12 mouse cellular contexts compared by ENCODE assay signal in genomic region chr1:51968994-51969393, GRCm38 (mm10). TPM values are rescaled to one million over a fixed set of nuclear protein-coding genes. Genes with fewer than 3 reads are reported as not detected.
DNase-seq lines count a peak whose midpoint lies in the region; ATAC-seq and TF ChIP-seq lines count a peak whose summit lies in the region.
"Had no signal": no experiment of that assay in that cellular context is flagged by ENCODE, and none has a peak within 500 bp of the region (broad histone marks: within the 10 kb centered on the region; RNA-seq: fewer than 3 reads in every experiment).

No protein-coding gene starts in this region.

- TF ChIP-seq POLR2A in cerebellum, adult 2 months (IDR thresholded peaks at IDR 0.05; ENCODE audit: borderline replicate concordance, insufficient read depth, low read length), result no peak

- no peak overlapping the region for H3K9ac ChIP-seq in embryonic facial prominence, embryonic 11.5 days (replicated peaks; ENCODE audit: low read length)
- H3K9ac ChIP-seq: limb, embryonic 12.5 days; neural tube, embryonic 12.5 days had no signal

- no peaks in the 10 kb centered on the region for H3K4me1 ChIP-seq in embryonic facial prominence, embryonic 11.5 days (ENCODE audit: control insufficient read depth, insufficient read depth, low read length)
- H3K4me1 ChIP-seq in embryonic facial prominence, embryonic 10.5 days, result no peaks in the 10 kb centered on the region
- H3K4me1 ChIP-seq in cerebellum, adult 2 months (ENCODE audit: control insufficient read depth, insufficient read depth, low read length), result no peaks in the 10 kb centered on the region; the same call in 1 of the 2 replicates
- H3K4me1 ChIP-seq: limb, embryonic 12.5 days; neural tube, embryonic 12.5 days had no signal

- peak; percentile 2 for DNase-seq in embryonic facial prominence, embryonic 11.5 days (ENCODE audit: low spot score)
- no peak for DNase-seq in embryonic facial prominence, embryonic 10.5 days (ENCODE audit: low spot score)
- DNase-seq in left cerebral cortex, postnatal 4 days, result peak; percentile 62
- DNase-seq in left cerebral cortex, adult 9 months (ENCODE audit: low spot score in 2 of 2), result no peak
- DNase-seq in cerebellum, adult 2 months, result peak; percentile 30 to 55
- peak; percentile 15 for DNase-seq in lung, postnatal 36 days
- no peak for DNase-seq in gastrocnemius, adult 8-10 months (ENCODE audit: low spot score in 2 of 2)
- DNase-seq in natural killer cell, adult 2 months (ENCODE audit: low spot score in 2 of 2), result no peak
- DNase-seq: thymus, adult 18-20 months had no signal

- H3K27me3 ChIP-seq in embryonic facial prominence, embryonic 11.5 days (ENCODE audit: control insufficient read depth, insufficient read depth, low read length), result no peaks in the 10 kb centered on the region
- no peaks in the 10 kb centered on the region for H3K27me3 ChIP-seq in embryonic facial prominence, embryonic 10.5 days (replicated peaks; ENCODE audit: low read depth, poor library complexity, severe bottlenecking)
- H3K27me3 ChIP-seq in cerebellum, adult 2 months (ENCODE audit: control insufficient read depth, insufficient read depth, low read length), result no peaks in the 10 kb centered on the region
- H3K27me3 ChIP-seq: limb, embryonic 12.5 days; neural tube, embryonic 12.5 days had no signal

- no peak for ATAC-seq in embryonic facial prominence, embryonic 11.5 days (replicated peaks; ENCODE audit: insufficient number of reproducible peaks, low FRiP score, low TSS enrichment, low read depth)

- no peaks in the 10 kb centered on the region for H3K9me3 ChIP-seq in embryonic facial prominence, embryonic 11.5 days (replicated peaks; ENCODE audit: control insufficient read depth, low read length)
- no peaks in the 10 kb centered on the region for H3K9me3 ChIP-seq in embryonic facial prominence, embryonic 10.5 days
- H3K9me3 ChIP-seq: G1E; limb, embryonic 12.5 days; neural tube, embryonic 12.5 days had no signal

- no peak overlapping the region for H3K4me2 ChIP-seq in embryonic facial prominence, embryonic 11.5 days (ENCODE audit: low read depth, low read length)
- H3K4me2 ChIP-seq: limb, embryonic 12.5 days; neural tube, embryonic 12.5 days had no signal

- WGBS in embryonic facial prominence, embryonic 11.5 days, result 45% methylated on average over 1 of the region's 1 CpGs
- WGBS in embryonic facial prominence, embryonic 10.5 days, result 45% methylated on average over 1 of the region's 1 CpGs
- 7% methylated on average over 1 of the region's 1 CpGs for WGBS in cerebellum, adult 2 months

- intact Hi-C loops in left cerebral cortex, postnatal 4 days (cut with DNase I), result no loop called here

- no peaks in the 10 kb centered on the region for H3K36me3 ChIP-seq in embryonic facial prominence, embryonic 11.5 days (replicated peaks; ENCODE audit: control insufficient read depth, insufficient read depth, low read depth, low read length)
- H3K36me3 ChIP-seq in embryonic facial prominence, embryonic 10.5 days (replicated peaks), result no peaks in the 10 kb centered on the region
- H3K36me3 ChIP-seq: G1E; limb, embryonic 12.5 days; neural tube, embryonic 12.5 days had no signal

- no peak overlapping the region for H3K27ac ChIP-seq in embryonic facial prominence, embryonic 11.5 days (replicated peaks; ENCODE audit: low read depth, low read length)
- H3K27ac ChIP-seq in embryonic facial prominence, embryonic 10.5 days (replicated peaks), result no peak overlapping the region
- no peak overlapping the region for H3K27ac ChIP-seq in cerebellum, adult 2 months (ENCODE audit: insufficient read depth, low read length)
- H3K27ac ChIP-seq: limb, embryonic 12.5 days; neural tube, embryonic 12.5 days had no signal

- TF ChIP-seq CTCF in cerebellum, adult 2 months (IDR thresholded peaks at IDR 0.05; ENCODE audit: borderline replicate concordance, insufficient read depth, low read depth, low read length), result no peak

- no peak overlapping the region for H3K4me3 ChIP-seq in embryonic facial prominence, embryonic 11.5 days (ENCODE audit: low read depth, low read length)
- H3K4me3 ChIP-seq in embryonic facial prominence, embryonic 10.5 days, result no peak overlapping the region
- H3K4me3 ChIP-seq in cerebellum, adult 2 months (replicated peaks; ENCODE audit: insufficient read depth, low read depth, low read length), result no peak overlapping the region
- H3K4me3 ChIP-seq: limb, embryonic 12.5 days; neural tube, embryonic 12.5 days had no signal

RNA-seq across cellular contexts. Expression of gene Stat4, which starts 18.0 kb away (rescaled TPM):
- 1.2 and 2.3 TPM in 2 replicates for polyA plus RNA-seq in embryonic facial prominence, embryonic 11.5 days (2014; fragmentation: Nextera tagmentation; extraction: Ambion mirVana)
- 1.1 and 1.9 TPM in 2 replicates for polyA plus RNA-seq in embryonic facial prominence, embryonic 10.5 days (2016; fragmentation: Nextera tagmentation; extraction: Ambion mirVana)
- 1 to 10 TPM; 3.8 to 4.7 TPM for total RNA-seq in left cerebral cortex, postnatal 4 days (2021)
- 0.03 and 0.05 TPM in 2 replicates for polyA plus RNA-seq in cerebellum, adult 2 months (2012; rRNA removed)
- not detected for total RNA-seq in gastrocnemius, adult 8-10 months (2022)
- polyA plus RNA-seq: G1E had no signal

RNA-seq across cellular contexts. Expression of gene Myo1b, which starts 53.1 kb away (rescaled TPM):
- polyA plus RNA-seq in embryonic facial prominence, embryonic 11.5 days (2014; fragmentation: Nextera tagmentation; extraction: Ambion mirVana), result 114 TPM in 2 replicates
- 85.5 and 91.6 TPM in 2 replicates for polyA plus RNA-seq in embryonic facial prominence, embryonic 10.5 days (2016; fragmentation: Nextera tagmentation; extraction: Ambion mirVana)
- 10 to 100 TPM; 67.0 to 70.4 TPM for total RNA-seq in left cerebral cortex, postnatal 4 days (2021)
- 8.6 and 10.2 TPM in 2 replicates for polyA plus RNA-seq in cerebellum, adult 2 months (2012; rRNA removed)
- 10 to 100 TPM in 1 of 4 experiments, 1 to 10 TPM in 3; 4.5 to 11.0 (median 6.0) TPM for total RNA-seq in gastrocnemius, adult 8-10 months (2022)
- polyA plus RNA-seq: G1E had no signal

Comparison
In these comparisons a context has a peak if more than half of its experiments do, and no peak if none do; other contexts are left out.
1. DNase-seq: peak in embryonic facial prominence, embryonic 11.5 days (single experiment), left cerebral cortex, postnatal 4 days (single experiment), cerebellum, adult 2 months (2 of 2) and lung, postnatal 36 days (single experiment); none in embryonic facial prominence, embryonic 10.5 days (single experiment), left cerebral cortex, adult 9 months (0 of 2), gastrocnemius, adult 8-10 months (0 of 2) and natural killer cell, adult 2 months (0 of 2).